Mouse (Mus musculus) kidney, adult 2 months (tissue): Measurements from ENCODE around the gene Uvrag. TPM values are rescaled to one million over a fixed set of nuclear protein-coding genes. Genes with fewer than 3 reads are reported as not detected.

Experiments used
- DNase-seq: peaks from one replicate; pipeline ENCODE4 v3.0.0; 2021
- H3K27ac ChIP-seq: fragments of 200-500 bp; 2 replicates; pipeline ENCODE4 v1.5.1; 2012; ENCODE audit warnings: low read depth, low read length, control low read depth, inconsistent platforms; ENCODE audit not compliant: insufficient read depth
- H3K27me3 ChIP-seq: fragments of 200-500 bp; replicated peaks from 2 replicates; pipeline ENCODE4 v1.6.1; 2012; ENCODE audit warnings: mild to moderate bottlenecking, moderate library complexity, low read length, inconsistent platforms; ENCODE audit not compliant: control insufficient read depth, insufficient read depth
- H3K36me3 ChIP-seq: fragments of 200-500 bp; 2 replicates; pipeline ENCODE4 v1.6.1; 2012; ENCODE audit warnings: mild to moderate bottlenecking, moderate library complexity, low read length, inconsistent platforms; ENCODE audit not compliant: control insufficient read depth, insufficient read depth
- H3K4me1 ChIP-seq: fragments of 200-500 bp; 2 replicates; pipeline ENCODE4 v1.6.1; 2011; ENCODE audit warnings: low read length; ENCODE audit not compliant: control insufficient read depth, insufficient read depth
- H3K4me3 ChIP-seq: fragments of 200-500 bp; 2 replicates; pipeline ENCODE4 v1.5.1; 2011; ENCODE audit warnings: mild to moderate bottlenecking, low read depth, low read length, control low read depth; ENCODE audit not compliant: insufficient read depth
- CTCF ChIP-seq: fragments of 200-500 bp; conservative IDR thresholded peaks from 2 replicates; pipeline ENCODE4 v1.5.1; 2011; ENCODE audit warnings: low read depth, mild to moderate bottlenecking, control low read depth, low read length, moderate library complexity, mixed read lengths; ENCODE audit not compliant: insufficient read depth, insufficient read length
- POLR2A ChIP-seq: fragments of 200-500 bp; IDR thresholded peaks from one replicate; pipeline ENCODE4 v1.6.1; 2011; ENCODE audit warnings: low read depth, low read length, control low read depth
- WGBS: fragments of 180-500 bp; shearing (Covaris S2); methylation state at CpG from one replicate; pipeline ENCODE4 v1.1.7; 2018; 5-methylcytosine and 5-hydroxymethylcytosine counted together
- polyA plus RNA-seq: library from polyadenylated mRNA; depleted of rRNA; stranded (reverse); fragments of >200 nt; gene quantifications from 2 replicates; pipeline ENCODE4 v1.2.3, GENCODE M21; 2012

The Uvrag gene
- polyA plus RNA-seq, 1 experiment, result 8.0 TPM

DNA sequence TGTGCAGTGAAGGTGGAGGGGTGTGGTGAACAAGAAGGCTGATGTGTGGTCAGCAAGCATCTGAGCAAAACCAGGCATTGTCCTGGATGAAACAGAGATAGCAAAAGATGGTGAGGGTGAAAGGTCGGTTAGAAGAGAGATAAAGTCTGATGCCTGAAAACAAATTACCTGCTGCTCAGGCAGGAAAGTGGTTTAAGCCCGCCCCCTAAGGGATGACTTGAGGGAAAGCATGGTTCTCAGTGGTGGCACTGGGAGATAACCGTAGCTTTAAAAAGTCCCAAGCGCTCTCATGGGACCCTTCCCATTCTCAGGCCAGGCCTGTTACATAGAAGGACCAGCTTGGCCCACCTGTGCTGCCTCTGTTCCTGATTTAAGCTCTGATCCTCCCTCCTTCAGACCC lies 119.7 kb downstream of the Uvrag start:
- no peak for TF ChIP-seq POLR2A
- Histone ChIP-seq H3K4me1 (no peaks in the 10 kb centered on the region), H3K27ac (no peak overlapping the region), H3K36me3 (no peaks in the 10 kb centered on the region), H3K27me3 (no peaks in the 10 kb centered on the region), H3K4me3 (no peak overlapping the region)
- no peak for DNase-seq
- WGBS, result 76% methylated on average over 4 of the region's 4 CpGs

GRCm38 (mm10) chr7:99020353-99020752 lies 120.6 kb downstream of the Uvrag start:
- H3K27ac ChIP-seq, result no peak overlapping the region
- WGBS, result 57% methylated on average over 4 of the region's 4 CpGs
- no peak for DNase-seq

GRCm38 (mm10) chr7:99017224-99017844 lies 123.6 kb downstream of the Uvrag start:
- Histone ChIP-seq H3K27me3 (no peaks in the 10 kb centered on the region), H3K4me3 (no peak overlapping the region), H3K4me1 (no peaks in the 10 kb centered on the region), H3K36me3 (no peaks in the 10 kb centered on the region), H3K27ac (no peak overlapping the region)
- no peak for DNase-seq
- WGBS, result 88% methylated on average over 2 of the region's 2 CpGs
- TF ChIP-seq POLR2A (no peak), CTCF (no peak)

More at GRCm38 (mm10) chr7:99020353-99020752, 120.6 kb downstream of the Uvrag start:
- no peaks in the 10 kb centered on the region for H3K4me1 ChIP-seq
- TF ChIP-seq POLR2A (no peak), CTCF (no peak)
- H3K4me3 ChIP-seq, result no peak overlapping the region
- H3K36me3 ChIP-seq, result no peaks in the 10 kb centered on the region
- H3K27me3 ChIP-seq, result no peaks in the 10 kb centered on the region

GRCm38 (mm10) chr7:99015914-99016313 lies 125.0 kb downstream of the Uvrag start:
- no peak for TF ChIP-seq CTCF
- TF ChIP-seq POLR2A, result no peak
- Histone ChIP-seq H3K4me3 (no peak overlapping the region), H3K27ac (no peak overlapping the region), H3K4me1 (no peaks in the 10 kb centered on the region), H3K36me3 (no peaks in the 10 kb centered on the region), H3K27me3 (no peaks in the 10 kb centered on the region)
- no peak for DNase-seq
- 63% methylated on average over 8 of the region's 8 CpGs for WGBS

GRCm38 (mm10) chr7:99015419-99015818 lies 125.5 kb downstream of the Uvrag start:
- no peak overlapping the region for H3K4me3 ChIP-seq
- WGBS, result 46% methylated on average over 17 of the region's 17 CpGs
- TF ChIP-seq CTCF (no peak), POLR2A (no peak)
- DNase-seq, result peak; percentile 26
- H3K4me1 ChIP-seq, result no peaks in the 10 kb centered on the region
- no peaks in the 10 kb centered on the region for H3K36me3 ChIP-seq
- no peak overlapping the region for H3K27ac ChIP-seq
- no peaks in the 10 kb centered on the region for H3K27me3 ChIP-seq

- 78% methylated on average over 4 of the region's 4 CpGs for WGBS
- no peak for TF ChIP-seq POLR2A
- TF ChIP-seq CTCF, result no peak
These were observed 126.3 kb downstream of the Uvrag start for GRCm38 (mm10) chr7:99014620-99015019.

GRCm38 (mm10) chr7:99007506-99008354 lies 133.2 kb downstream of the Uvrag start:
- Histone ChIP-seq H3K36me3 (no peaks in the 10 kb centered on the region), H3K4me1 (no peaks in the 10 kb centered on the region), H3K27ac (no peak overlapping the region), H3K27me3 (no peaks in the 10 kb centered on the region), H3K4me3 (no peak overlapping the region)
- no peak for DNase-seq
- no peak for TF ChIP-seq POLR2A
- TF ChIP-seq CTCF, result no peak
- WGBS, result 73% methylated on average over 16 of the region's 16 CpGs

More at GRCm38 (mm10) chr7:99014620-99015019, 126.3 kb downstream of the Uvrag start:
- no peaks in the 10 kb centered on the region for H3K27me3 ChIP-seq
- no peak overlapping the region for H3K27ac ChIP-seq
- no peak for DNase-seq
- H3K4me3 ChIP-seq, result no peak overlapping the region
- no peaks in the 10 kb centered on the region for H3K36me3 ChIP-seq
- H3K4me1 ChIP-seq, result no peaks in the 10 kb centered on the region
